Mouse (Mus musculus): Measurements from ENCODE around the gene Rin3. TPM values are rescaled to one million over a fixed set of nuclear protein-coding genes. Genes with fewer than 3 reads are reported as not detected.

Rin3 gene
- total RNA-seq, 1 experiment from 2014 or later: 19.3 TPM

DNA sequence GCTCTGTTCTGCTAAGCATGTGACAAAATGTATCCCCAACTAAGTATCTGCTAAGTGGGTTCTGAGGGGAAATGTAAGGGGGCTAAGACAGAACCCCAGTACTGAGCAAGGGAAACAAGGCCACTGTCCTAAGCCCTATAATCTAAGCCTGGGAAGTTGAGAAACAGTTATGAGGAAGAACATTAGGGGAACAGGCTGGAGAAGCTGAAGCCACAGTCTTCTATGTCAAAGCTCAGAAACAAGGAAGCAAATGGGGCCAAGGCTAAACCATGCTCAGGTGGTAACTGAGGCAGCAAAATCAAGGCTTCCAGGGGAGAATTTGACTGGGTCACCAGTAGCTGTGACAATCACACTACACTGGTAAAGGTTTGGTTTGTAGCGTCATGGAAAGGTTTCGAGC is 50.3 kb downstream of the Rin3 start:
- no peak for DNase-seq

DNA sequence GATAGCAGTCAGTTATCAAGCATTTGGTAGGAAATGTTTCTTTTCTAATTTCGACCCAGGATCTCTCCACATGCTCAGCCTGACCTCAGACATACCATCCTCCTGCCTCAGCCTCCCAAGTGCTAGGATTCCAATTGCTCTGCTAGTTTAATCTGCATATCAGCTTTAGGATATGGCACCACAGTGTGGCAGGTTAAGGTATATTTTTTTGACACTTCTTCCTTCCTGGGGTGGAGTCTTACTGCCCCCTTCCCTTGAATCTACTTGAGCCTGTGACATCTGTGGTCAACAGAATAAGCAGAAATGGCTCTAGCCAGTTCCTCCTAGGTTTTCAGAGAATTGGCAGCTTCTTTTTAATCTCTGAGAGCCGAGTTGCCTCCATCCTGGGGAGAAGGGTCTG is 56.2 kb downstream of the Rin3 start:
- no peak for DNase-seq

DNA sequence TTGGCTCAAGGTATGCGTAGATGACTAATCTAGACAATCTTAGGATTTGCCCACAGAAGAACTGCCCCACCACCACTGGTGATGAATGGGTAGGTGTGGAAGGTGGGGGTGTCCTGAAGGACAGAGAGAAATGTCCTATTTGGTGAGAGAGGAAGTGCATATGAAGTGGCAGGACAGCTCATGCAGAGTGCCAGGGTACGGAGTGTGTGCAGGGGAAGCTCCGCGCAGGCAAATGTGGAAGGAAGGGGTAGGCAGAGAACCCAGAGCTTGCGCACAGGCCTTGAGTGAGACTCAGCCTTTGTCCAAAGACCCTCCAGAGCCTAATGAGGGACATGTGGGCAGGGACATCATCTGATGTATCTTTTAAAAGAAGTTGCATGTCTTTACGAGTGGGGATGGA is 57.6 kb downstream of the Rin3 start:
- no peak for DNase-seq

DNA sequence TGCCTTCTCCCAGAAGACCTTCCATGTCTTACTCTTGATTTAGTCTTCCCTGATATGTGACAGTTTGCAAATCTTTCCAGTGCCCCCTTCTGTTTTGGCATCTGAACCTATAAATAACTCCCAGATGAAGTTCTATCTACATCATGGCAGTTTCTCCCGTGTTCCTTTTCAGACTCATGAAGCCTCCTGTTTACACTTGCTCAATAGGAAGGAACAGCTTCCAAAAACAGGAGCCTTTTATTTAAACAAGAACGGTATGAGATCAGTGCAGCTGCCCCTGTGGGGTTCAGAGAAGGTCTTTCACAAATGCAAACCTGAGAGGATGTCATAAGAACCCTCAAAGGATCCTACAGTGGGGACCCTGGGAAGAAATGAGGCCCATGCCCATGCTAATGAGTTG is 59.3 kb downstream of the Rin3 start:
- DNase-seq: no peak

DNA sequence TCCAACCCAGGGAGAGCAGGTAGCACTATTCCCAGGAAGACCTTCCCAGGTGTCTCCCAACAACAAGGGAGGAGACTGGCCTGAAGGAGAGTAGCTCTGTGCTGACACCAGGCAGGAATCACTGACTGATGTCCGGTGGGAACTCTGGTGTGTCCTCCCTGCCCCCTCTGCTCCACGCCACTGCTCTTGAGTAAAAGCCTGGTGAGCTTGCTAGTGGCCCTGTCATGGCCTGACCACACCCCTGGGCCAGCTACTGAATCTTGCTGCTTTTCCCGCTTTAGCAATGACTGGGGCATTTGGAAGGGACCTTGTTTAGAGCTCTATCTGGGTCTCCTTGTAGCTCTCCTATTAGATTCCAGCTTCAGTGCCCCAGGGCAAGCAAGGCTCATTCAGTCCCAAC is 59.8 kb downstream of the Rin3 start:
- no peak for DNase-seq

DNA sequence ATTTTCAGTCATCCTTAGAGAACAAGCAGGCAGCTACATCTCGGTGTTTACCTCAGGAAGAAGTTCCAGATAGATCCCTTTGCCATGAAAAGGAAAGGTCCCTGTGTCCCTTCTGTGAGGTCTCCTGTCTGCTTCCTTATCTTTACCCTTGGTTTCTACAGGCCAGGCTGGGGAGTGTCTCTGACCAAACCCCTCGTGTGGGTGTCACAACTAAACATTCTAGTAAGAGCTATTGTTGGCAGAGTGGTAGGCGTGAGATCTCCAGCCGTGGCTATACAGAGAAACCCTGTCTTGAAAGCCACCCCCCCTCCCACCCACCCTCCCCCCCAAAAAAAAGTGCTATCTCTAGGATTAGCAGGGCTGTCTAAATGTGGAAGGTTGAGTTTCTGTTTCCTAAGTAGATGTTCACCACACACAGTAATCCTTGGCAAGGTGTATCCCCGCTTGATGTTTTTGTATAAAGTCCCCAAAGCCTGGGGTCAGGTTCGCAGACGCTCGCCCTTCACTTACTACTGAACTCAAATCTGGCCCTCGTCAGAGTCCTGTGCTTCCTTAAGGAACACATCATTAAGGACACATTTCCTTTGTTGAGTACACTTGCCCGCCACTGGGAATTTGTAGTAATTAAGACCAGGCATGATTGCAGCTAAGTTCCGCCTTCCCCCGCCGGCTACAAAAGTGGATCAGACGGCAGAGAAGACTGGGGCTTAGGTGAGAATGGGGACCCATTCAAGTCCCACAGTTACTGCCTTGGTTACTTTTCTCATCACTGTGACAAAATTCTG is 62.4 kb downstream of the Rin3 start:
- DNase-seq: no peak

DNA sequence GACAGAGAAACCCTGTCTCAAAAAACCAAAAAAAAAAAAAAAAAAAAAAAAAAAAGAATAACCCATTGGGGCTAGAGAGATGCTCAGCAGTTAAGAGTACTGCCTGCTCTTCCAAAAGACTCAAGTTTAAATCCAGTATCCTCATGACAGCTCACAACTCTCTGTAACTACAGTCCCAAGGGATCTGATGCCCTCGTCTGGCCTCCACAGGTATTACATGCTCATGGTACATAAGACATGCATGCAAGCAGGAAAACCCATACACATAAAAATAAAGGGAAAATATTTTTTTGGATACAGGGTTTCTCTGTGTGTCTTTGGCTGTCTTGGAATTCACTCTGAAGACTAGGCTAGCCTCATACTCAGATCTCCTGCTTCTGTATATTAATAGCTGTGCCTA is 63.7 kb downstream of the Rin3 start:
- peak; percentile 66 for DNase-seq

DNA sequence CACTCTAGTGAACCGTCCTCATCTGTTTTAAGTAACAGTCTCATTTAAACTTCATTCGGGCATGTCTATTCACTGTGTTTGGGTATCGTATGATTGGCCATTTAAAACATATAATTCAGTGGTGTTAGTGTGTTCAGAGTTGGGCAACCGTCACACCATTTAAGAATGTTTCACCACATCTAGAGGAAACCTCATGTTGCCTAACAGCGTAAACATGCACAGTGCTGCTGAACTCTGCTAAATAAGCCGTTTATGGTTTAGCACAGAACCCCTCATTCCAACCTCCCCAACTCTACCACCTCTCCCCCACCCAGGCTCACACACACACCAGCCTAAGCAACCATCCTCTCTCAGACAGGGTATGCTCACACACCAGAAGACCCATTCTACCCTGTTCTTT is 65.6 kb downstream of the Rin3 start:
- no peak for DNase-seq

DNA sequence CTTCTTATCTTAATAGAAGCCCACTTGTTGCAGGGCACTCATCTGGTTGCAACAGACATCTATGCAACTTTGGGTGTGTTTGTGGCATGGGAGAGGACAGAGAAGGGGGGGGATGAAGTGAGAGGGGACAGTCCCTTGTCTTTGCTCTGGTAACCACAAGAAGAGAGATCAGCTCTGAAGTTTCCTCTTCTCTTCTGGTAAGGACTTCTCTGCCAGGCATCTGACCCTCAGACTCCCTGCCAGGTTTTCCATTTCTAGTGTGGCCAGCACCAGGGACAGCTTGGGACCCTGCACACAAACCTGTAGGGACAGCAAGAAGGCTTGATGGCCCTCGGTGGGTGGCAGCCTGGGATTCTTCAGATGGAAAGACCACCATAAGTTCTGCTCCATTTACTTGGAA is 68.1 kb downstream of the Rin3 start:
- DNase-seq: no peak

DNA sequence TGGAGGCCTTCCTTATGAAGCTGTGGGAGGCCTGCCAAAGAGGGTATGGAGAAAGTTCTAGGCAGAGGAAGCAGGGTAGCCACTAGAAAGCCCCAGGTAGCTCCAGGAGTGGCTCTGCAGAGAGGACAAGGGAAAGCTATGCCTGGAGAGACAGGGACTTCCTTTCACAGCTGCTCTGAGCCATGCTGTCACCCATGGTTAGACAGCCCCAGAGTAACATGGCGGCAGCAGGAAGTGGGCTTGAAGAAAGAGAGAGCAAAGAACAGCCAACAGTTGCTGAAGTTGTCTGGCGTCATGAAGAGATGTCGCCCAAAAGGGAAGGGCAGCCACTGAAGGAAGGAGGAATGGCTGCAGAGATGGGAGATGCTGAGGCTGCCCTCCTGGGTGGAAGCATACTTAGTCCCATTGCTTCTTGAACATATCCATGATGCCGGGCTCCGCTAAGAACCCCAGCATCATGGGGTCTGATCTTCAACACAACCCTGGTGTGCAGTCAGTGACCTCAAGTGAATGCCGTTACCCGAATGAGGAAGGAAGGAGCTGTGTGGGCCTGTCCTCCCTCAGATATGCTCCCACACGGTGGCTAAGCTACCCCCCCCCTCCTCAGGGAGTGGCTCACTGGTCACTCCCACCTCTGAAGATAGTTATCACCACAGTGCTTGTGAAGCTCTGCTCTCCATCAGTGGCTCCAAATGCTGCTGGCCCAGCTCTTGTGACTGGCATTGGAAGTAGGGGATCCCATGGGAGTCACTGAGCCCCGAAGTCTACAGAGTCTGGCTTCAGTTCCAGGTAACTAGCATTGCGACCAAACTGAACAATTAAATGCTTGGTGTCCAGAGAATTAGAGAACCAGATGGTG is 71.5 kb downstream of the Rin3 start:
- no peak for DNase-seq

DNA sequence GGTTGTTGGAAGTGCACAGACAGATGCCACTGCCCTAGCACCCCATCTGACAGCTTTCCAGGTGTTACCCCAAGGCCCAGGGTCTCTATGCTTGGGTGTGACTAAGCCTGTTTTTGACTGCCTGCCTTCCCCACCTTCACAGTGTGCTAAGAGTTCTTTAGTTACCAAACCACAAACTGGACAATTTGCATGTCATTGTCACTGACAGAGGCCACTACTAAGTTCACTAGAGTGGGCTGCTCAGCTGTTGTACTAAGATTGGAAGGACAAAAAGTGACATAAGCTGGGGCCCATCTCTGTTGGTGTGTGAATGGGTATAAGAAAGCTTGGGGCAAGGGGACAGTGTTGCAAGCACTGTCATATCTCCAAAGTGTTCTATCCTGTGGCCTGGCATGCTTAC is 72.9 kb downstream of the Rin3 start:
- no peak for DNase-seq

DNA sequence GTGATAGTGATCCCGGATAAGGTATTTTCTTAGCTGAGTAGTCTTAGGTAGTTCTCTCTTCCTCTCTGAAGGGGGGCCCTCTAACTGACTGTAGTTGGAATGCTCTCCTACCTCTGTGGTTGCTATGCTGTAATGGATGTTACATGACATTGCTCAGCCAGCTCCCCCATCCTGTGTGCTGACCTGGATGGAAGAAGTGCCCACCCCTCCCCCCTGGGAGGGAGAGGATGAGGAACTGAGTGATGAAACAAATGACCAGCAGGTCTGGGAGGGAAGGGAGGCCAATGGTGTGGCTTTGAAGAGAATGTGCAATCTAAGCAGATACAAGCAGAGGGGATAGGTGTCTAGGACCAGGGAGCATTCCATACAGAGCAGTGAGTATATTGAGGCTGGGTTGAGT is 73.9 kb downstream of the Rin3 start:
- DNase-seq: no peak

DNA sequence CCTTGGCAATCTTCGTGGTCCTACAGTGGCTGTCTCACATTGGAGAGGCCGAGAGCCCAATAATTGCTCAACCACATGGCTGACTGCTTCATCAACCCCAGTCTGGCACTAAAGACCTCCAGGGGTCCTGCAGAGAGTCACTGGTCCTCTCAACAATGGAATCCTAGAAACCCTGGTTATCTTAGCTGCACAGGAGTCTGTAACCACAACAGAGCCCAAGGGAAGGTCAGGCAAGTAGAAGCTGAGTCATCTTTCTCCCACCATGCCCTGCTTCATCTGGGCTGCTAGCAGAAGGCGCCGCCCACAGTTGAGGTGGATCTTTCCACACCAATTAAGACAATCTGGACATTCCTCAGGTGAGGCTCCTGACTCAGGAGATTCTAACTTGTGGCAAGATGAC is 76.5 kb downstream of the Rin3 start:
- no peak for DNase-seq

DNA sequence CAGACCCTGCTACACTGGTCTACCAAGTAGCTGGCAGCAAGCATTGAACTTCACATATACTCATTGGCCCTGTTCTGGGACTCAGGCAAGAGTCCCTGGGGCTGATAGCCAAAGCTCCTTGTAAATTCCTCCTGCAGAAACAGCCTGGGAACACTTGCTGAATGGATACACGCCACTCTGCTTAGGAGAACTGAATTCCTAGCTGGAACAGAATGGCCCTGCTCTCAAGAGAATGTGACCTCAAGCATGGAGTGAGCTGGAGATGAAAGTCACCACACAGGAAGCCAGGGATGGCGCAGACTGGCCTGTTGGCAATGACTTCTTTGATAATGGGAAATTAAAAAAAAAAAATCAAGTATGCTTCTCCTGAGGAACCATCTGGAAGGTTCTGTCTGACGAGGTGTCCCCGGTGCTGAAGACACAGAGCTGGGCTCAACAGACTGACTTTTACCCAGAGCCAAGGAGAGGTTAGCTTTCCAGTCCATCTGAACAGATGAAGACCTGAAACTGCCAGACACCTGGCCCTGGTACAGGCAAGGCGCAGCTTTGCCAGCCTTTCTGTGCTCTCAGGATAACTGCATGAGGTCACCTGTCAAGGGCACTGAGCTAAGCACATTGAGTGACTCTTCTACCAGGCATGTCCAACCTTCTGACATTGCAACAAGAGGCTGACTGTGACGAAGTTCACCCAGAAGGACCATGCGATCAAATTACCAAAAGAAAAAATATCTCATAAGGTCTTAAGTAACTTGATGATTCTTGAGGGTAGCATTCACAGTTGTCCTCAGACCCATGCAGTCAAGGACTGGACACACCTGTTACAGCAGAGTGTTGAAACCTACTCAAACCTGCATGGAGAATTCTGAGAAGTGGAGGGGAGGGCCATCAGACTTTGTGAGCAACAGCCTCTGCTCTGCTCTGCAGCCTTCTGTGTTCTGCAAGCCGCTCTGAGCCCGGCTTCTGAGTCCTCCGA is 78.6 kb downstream of the Rin3 start:
- DNase-seq: no peak

DNA sequence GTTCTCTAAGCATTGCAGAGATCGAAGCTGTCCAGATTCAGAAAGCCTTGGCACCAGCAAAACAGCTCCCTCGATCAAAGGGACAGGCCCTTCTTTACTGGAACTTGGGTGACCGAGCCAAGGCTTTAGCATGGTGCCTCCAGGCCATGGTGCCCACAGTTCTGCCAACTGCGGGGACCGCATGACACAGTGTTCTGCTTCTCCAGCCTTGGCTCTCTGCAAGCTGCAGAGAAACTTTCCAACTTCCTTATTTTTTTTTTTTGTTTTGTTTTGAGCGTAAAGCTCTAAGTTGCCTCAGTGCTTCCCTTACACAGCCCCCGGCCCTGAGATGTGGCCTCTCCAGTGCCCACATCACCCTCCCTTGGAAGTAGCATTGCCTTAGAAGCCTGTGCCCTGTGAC is 82.2 kb downstream of the Rin3 start:
- no peak for DNase-seq

DNA sequence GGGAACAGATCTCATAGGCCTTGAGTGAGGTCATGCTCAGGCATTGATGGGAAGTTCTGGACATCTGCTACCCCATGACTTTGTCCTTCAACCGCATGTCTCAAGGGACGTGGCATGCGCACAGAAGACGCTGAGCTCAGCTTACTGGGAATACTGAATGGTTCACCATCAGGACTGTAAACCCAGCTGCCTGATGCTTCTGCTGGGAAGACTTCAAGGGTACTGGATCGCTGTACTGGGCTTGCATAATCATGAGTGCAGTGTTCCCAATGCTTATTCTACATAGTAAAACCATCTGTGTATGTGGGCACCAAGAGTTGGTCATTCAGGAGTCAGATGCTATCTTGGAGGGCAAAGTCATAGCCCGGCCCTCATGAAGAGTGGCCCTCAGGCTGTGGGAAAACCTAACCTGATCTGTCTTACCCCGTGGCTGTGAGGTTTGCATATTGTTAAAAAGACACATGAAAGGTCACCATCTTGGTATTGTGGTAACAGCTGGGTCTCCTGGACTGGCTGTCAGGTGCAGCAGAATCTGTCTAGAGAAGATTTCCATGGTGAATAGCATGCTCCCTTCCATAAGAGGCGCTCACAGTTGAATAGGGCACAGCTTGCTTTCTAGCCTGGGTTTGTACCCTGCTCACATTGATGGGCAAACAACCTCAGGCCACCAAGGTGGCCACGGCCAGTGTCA is 83.4 kb downstream of the Rin3 start:
- no peak for DNase-seq

DNA sequence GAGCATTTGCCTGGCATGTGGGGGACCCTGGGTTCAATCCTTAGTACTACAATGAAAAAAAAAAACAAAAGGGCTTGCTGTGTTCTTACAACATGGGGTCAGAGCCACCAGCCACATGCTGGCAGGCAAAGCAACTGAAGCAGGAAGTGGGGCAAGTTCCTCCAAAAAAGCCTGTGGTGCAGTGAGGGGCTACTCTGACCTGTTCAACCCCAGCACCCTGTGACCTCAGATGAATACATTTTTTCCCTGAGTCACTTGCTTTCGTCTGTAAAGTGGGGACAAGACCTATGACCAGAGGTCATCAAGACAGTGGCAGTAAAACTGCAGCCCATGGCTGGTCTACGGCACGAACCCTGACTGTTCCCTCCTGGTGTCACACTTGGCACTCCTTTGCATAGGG is 84.2 kb downstream of the Rin3 start:
- DNase-seq: no peak

DNA sequence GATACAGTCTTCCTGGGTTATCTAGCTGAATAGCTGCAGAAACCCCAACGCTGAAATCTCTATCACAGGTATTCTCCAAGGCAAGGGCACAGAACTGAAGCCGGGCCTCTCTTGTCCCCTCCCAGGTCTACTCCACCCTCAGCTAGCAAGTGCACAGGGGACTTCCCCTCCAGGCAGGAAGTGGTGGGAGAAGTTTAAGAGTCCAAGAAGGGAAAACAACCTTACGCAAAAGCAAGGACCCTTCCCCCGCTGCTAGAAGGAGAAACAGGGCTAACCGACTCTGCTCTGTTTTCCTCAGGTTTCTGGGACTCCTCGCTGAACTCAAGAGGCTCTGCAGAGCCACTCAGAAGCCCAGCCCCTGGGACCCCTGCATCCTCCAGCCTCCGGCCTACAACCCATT is 85.2 kb downstream of the Rin3 start:
- no peak for DNase-seq

DNA sequence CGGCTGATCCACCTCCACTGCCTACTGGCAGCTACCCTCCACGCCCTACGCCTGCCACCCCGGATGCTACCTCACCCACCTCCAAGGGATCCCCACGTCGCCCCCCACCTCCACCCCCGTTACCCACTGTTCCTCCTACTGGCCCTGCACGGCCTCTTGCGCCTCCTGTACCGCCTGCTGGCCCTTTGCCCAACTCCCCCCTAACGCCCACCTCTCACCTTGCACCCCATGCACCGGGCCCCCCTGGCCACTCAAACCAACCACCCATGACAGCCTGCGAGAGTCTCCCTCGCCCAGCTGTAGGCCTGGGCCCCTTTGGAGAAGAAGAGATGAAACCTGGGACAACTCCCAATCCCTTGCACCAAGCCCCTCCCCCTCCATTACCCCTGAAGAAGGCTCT is 85.7 kb downstream of the Rin3 start:
- DNase-seq: no peak

DNA sequence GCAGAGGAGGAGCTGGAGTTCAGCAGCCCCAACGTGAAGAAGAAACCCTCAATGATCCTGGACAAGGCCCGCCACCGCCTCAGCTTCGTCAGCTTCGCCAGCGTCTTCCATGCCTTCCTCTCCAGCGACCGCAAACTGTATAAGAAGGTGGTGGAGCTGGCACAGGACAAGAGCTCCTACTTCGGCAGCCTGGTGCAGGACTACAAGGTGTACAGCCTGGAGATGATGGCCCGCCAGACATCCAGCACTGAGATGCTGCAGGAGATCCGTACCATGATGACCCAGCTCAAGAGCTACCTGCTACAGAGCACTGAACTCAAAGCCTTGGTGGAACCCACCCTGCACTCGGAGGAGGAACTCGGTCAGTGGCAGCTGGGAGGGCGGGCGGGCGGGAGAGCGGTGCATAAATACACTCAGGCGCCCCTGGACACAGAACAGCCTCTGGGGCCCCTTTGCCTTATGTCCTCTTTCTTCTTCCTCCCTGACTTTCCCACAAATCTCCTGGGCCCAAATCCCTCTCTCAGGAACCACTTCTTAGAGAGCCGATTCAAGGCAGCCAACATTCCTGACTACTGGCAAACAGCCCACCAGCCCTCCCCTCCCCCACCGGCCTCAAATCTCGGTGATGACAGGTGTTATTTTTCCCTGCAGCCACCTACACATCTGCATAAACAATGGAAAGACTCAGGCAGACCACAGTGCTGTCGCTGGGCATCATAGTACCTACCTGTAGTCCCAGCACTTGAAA is 86.8 kb downstream of the Rin3 start:
- DNase-seq: peak; percentile 44

DNA sequence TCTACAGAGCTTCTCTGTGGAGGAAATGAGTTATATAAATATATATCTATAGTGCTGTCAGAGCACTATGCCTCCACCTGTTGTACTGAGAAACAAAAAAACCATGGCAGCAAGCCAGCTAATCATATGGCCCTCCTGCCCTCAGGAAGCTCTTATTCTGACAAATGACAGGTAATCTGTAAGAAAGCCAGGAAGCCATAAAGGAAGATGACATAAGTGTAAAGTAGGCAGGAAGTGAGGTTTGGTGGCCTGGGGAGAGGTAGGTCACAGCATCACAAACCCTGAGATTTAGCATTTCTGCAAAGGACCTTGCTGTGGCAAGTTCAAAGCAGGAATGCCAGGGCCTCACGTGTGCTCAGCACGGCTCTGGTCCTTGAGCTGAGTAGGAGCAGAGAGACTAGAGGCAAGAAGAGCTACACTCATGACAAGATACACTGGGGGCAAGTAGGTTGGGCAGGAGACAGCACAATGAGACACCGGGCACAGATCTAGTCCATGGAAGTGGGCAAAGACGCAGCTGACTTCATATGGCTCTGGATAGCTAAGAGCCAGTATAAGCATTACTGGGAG is 88.2 kb downstream of the Rin3 start:
- DNase-seq: peak; percentile 34
